Mouse (Mus musculus) neural tube, embryonic 10.5 days (tissue): Measurements from ENCODE around the gene Klra17.
"Not testable (repeated sequence)": the region's sequence is repeated elsewhere in the genome, so short reads cannot be mapped to it uniquely, and the experiment has no call there.

Experiments
- DNase-seq: peaks from one replicate; pipeline ENCODE4 v3.0.0-alpha.2; 2017; ENCODE audit warnings: low spot score; ENCODE audit errors: extremely low spot score

The Klra17 gene

GRCm38 (mm10) chr6:129876549-129876948, at the start of gene Klra17:
TSS of gene Klra17 (minus strand) at chr6:129876672.
- DNase-seq, result no peak

GRCm38 (mm10) chr6:129917476-129917946, 41.0 kb upstream of the Klra17 start, which contains the start of gene Klra5:
TSS of gene Klra5 (minus strand) at chr6:129917650.
- not testable (repeated sequence) for DNase-seq

GRCm38 (mm10) chr6:129916996-129917395, 40.5 kb upstream of the Klra17 start:
- no peak for DNase-seq

- no peak for DNase-seq
Observed at GRCm38 (mm10) chr6:129882525-129882924, 6.1 kb upstream of the Klra17 start.

- not testable (repeated sequence) for DNase-seq
Observed at GRCm38 (mm10) chr6:129862349-129862748, 14.1 kb downstream of the Klra17 start, which contains the start of gene Gm17631. TSS of gene Gm17631 (plus strand) at chr6:129862649.

GRCm38 (mm10) chr6:129825559-129825958, 50.9 kb downstream of the Klra17 start:
- no peak for DNase-seq

- no peak for DNase-seq
Observed at GRCm38 (mm10) chr6:129824004-129824403, 52.5 kb downstream of the Klra17 start.

GRCm38 (mm10) chr6:129817731-129818130, 58.7 kb downstream of the Klra17 start:
- no peak for DNase-seq

- DNase-seq, result not testable (repeated sequence)
Observed at GRCm38 (mm10) chr6:129784170-129784569, 92.3 kb downstream of the Klra17 start, which contains the start of gene Gm156. TSS of gene Gm156 (minus strand) at chr6:129784270.
